Mouse (Mus musculus) forebrain, postnatal 0 days (tissue): ENCODE results near the gene Morc2a. TPM values are rescaled to one million over a fixed set of nuclear protein-coding genes. Genes with fewer than 3 reads are reported as not detected.

Source experiments
- ATAC-seq: fragments of 200-750 bp; cut with Nextera tagmentation; 2 replicates; pipeline ENCODE4 v1.8.0; 2017; ENCODE audit warnings: mild to moderate bottlenecking, moderate library complexity
- DNase-seq: peaks from one replicate; pipeline ENCODE4 v3.0.0-alpha.2; 2015
- H3K27ac ChIP-seq: fragments of 300-500 bp; sonication (generic); 2 replicates; pipeline ENCODE4 v1.5.1; 2014; ENCODE audit warnings: low read depth, mild to moderate bottlenecking, antibody characterized with exemption, low read length, moderate library complexity, mixed read lengths
- H3K27me3 ChIP-seq: fragments of 300-500 bp; sonication (generic); 2 replicates; pipeline ENCODE4 v1.6.1; 2014; ENCODE audit warnings: mild to moderate bottlenecking, low read length, mixed read lengths; ENCODE audit not compliant: insufficient read depth
- H3K36me3 ChIP-seq: fragments of 300-500 bp; sonication (generic); 2 replicates; pipeline ENCODE4 v1.6.1; 2014; ENCODE audit warnings: mild to moderate bottlenecking, moderate library complexity; ENCODE audit not compliant: insufficient read depth
- H3K4me1 ChIP-seq: fragments of 300-500 bp; sonication (generic); 2 replicates; pipeline ENCODE4 v1.6.1; 2014; ENCODE audit warnings: antibody characterized with exemption; ENCODE audit not compliant: insufficient read depth
- H3K4me2 ChIP-seq: fragments of 300-500 bp; sonication (generic); 2 replicates; pipeline ENCODE4 v1.6.1; 2014; ENCODE audit warnings: low read depth, mild to moderate bottlenecking, moderate library complexity
- H3K4me3 ChIP-seq: fragments of 300-500 bp; sonication (generic); 2 replicates; pipeline ENCODE4 v1.5.1; 2014; ENCODE audit warnings: low read depth, low read length, mixed read lengths
- H3K9ac ChIP-seq: fragments of 300-500 bp; sonication (generic); 2 replicates; pipeline ENCODE4 v1.6.1; 2014; ENCODE audit warnings: mild to moderate bottlenecking
- H3K9me3 ChIP-seq: fragments of 300-500 bp; sonication (generic); 2 replicates; pipeline ENCODE4 v1.6.1; 2016; ENCODE audit warnings: low read length
- CTCF ChIP-seq: sonication (generic); IDR thresholded peaks from 2 replicates; pipeline ENCODE4 v1.5.1; 2016; ENCODE audit warnings: antibody characterized with exemption, control low read depth, low read depth
- WGBS: fragments of 180-500 bp; shearing (Covaris S2); extraction: QIAGEN DNeasy Blood & Tissue Kit; methylation state at CpG from one replicate; pipeline ENCODE4 v1.1.7; 2014; 5-methylcytosine and 5-hydroxymethylcytosine counted together
- polyA plus RNA-seq: library from polyadenylated mRNA; unstranded; fragments of >200 nt; fragmentation: Nextera tagmentation; extraction: Ambion mirVana; gene quantifications from 2 replicates; pipeline ENCODE4 v1.2.1, GENCODE M21; 2015
- total RNA-seq: library from RNA; depleted of rRNA; stranded (reverse); fragments of >200 nt; gene quantifications from 2 replicates; pipeline ENCODE4 v1.2.3, GENCODE M21; 2014

Gene Morc2a
- total and polyA plus RNA-seq, 2 experiments from 2014 or later = 21.1 to 61.6 TPM

GRCm38 (mm10) chr11:3716662-3717061 lies 67.7 kb downstream of the Morc2a start:
- Histone ChIP-seq H3K4me1 (no peaks in the 10 kb centered on the region), H3K27ac (no peak overlapping the region), H3K27me3 (no peaks in the 10 kb centered on the region), H3K4me2 (no peak overlapping the region), H3K36me3 (peaks cover 3% of the 10 kb centered on the region; the same call in 1 of the 2 replicates), H3K4me3 (no peak overlapping the region), H3K9me3 (no peaks in the 10 kb centered on the region), H3K9ac (no peak overlapping the region)
- no peak for TF ChIP-seq CTCF
- WGBS = 43% methylated on average over 6 of the region's 6 CpGs
- DNase-seq (peak; percentile 55), ATAC-seq (no peak)

DNA sequence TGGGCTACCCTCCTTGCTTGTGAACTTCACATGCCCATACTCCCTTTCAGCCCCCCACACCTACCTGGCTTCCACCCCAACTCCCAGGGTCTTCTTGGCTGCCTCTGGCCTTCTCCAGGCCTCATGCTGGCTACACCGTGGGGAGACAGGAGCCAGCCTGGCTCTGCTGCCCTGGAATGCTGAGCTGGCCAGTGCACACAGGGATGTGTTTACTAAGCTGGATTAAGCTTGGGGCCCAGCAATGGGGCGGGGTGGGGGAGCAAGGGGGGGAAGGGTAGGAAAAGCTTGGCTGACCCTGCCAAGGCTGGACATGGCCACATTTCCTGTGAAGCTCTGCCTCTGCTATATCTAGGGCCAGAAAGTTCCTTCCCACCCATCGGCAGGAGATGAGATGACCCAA lies 73.0 kb downstream of the Morc2a start:
- 40% methylated on average over 3 of the region's 3 CpGs for WGBS
- no peak for TF ChIP-seq CTCF
- H3K27ac ChIP-seq = no peak overlapping the region

GRCm38 (mm10) chr11:3722861-3723260 lies 73.9 kb downstream of the Morc2a start:
- Histone ChIP-seq H3K36me3 (no peaks in the 10 kb centered on the region), H3K27ac (no peak overlapping the region), H3K4me1 (peaks cover 22% of the 10 kb centered on the region), H3K27me3 (no peaks in the 10 kb centered on the region), H3K9me3 (no peaks in the 10 kb centered on the region), H3K4me2 (no peak overlapping the region), H3K9ac (no peak overlapping the region), H3K4me3 (no peak overlapping the region)
- ATAC-seq (no peak), DNase-seq (no peak)
- TF ChIP-seq CTCF = no peak
- 53% methylated on average over 3 of the region's 3 CpGs for WGBS

More for the DNA sequence above, 73.0 kb downstream of the Morc2a start:
- no peaks in the 10 kb centered on the region for H3K27me3 ChIP-seq
- no peaks in the 10 kb centered on the region for H3K36me3 ChIP-seq
- H3K9ac ChIP-seq = no peak overlapping the region
- no peak for ATAC-seq
- DNase-seq = no peak
- H3K4me2 ChIP-seq = no peak overlapping the region
- H3K4me3 ChIP-seq = no peak overlapping the region
- H3K9me3 ChIP-seq = no peaks in the 10 kb centered on the region
- H3K4me1 ChIP-seq = peaks cover 22% of the 10 kb centered on the region

- H3K36me3 ChIP-seq = no peaks in the 10 kb centered on the region
- no peak for ATAC-seq
- peaks cover 22% of the 10 kb centered on the region for H3K4me1 ChIP-seq
- H3K4me3 ChIP-seq = no peak overlapping the region
- H3K27ac ChIP-seq = no peak overlapping the region
- no peaks in the 10 kb centered on the region for H3K27me3 ChIP-seq
- no peak for TF ChIP-seq CTCF
- no peak overlapping the region for H3K4me2 ChIP-seq
- H3K9me3 ChIP-seq = no peaks in the 10 kb centered on the region
- DNase-seq = peak; percentile 33
- H3K9ac ChIP-seq = no peak overlapping the region
- 29% methylated on average over 4 of the region's 4 CpGs for WGBS
Observed at GRCm38 (mm10) chr11:3723910-3724309, 74.9 kb downstream of the Morc2a start.

- Histone ChIP-seq H3K36me3 (no peaks in the 10 kb centered on the region), H3K27me3 (no peaks in the 10 kb centered on the region), H3K4me3 (no peak overlapping the region), H3K27ac (peak overlapping the region; percentile 80; the same call in 1 of the 2 replicates), H3K9me3 (no peaks in the 10 kb centered on the region), H3K4me2 (no peak overlapping the region), H3K4me1 (peaks cover 22% of the 10 kb centered on the region), H3K9ac (no peak overlapping the region)
- ATAC-seq (no peak), DNase-seq (no peak)
- TF ChIP-seq CTCF = no peak
- 50% methylated on average over 5 of the region's 5 CpGs for WGBS
Observed at GRCm38 (mm10) chr11:3724726-3725125, 75.7 kb downstream of the Morc2a start.

DNA sequence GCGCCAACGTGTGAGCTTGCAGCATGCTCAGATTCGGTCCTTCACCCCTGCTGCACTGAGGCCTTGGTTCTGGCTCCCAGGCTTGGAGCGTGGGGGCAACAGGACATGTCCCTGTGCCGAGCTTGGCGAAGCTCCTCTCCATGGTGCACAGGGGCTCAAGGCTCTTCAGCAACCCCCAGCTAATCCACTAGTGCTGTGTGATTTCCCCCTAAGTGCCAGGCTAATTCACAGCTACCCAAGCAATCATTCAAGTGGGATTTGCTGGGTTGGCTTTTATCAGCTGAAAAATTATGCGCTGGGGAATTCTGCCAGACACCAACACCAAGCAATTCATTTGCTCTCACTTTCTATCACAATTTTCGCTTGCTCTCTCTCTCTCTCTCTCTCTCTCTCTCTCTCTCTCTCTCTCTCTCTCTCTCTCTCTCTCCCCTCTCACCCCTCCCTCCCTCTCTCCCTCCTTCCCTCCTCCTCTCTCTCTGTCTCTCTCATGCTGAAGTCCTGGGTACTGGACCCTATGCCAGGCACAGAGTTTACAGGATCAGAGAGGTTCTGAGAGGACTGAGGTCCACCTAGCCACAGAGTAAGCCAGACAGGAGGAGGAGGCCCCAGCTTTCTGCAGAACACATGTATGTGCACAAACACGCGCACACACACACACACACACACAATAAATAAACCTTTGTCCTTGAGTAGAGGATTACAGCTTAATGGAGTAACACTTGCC lies 76.5 kb downstream of the Morc2a start:
- H3K4me3 ChIP-seq = no peak overlapping the region
- H3K27ac ChIP-seq = peak overlapping the region; percentile 80
- no peaks in the 10 kb centered on the region for H3K27me3 ChIP-seq
- no peaks in the 10 kb centered on the region for H3K36me3 ChIP-seq
- peaks cover 22% of the 10 kb centered on the region for H3K4me1 ChIP-seq
- no peak overlapping the region for H3K4me2 ChIP-seq
- H3K9me3 ChIP-seq = no peaks in the 10 kb centered on the region
- ATAC-seq = peak; percentile 79
- H3K9ac ChIP-seq = peak overlapping the region; percentile 28; the same call in 1 of the 2 replicates
- peak; percentile 79 for DNase-seq
- no peak for TF ChIP-seq CTCF
- 26% methylated on average over 10 of the region's 10 CpGs for WGBS

- H3K9me3 ChIP-seq = no peaks in the 10 kb centered on the region
- DNase-seq = no peak
- 77% methylated on average over 9 of the region's 9 CpGs for WGBS
- peaks cover 22% of the 10 kb centered on the region for H3K4me1 ChIP-seq
- H3K4me3 ChIP-seq = no peak overlapping the region
- no peak for TF ChIP-seq CTCF
- no peak overlapping the region for H3K4me2 ChIP-seq
- H3K27ac ChIP-seq = no peak overlapping the region
- H3K9ac ChIP-seq = no peak overlapping the region
- no peak for ATAC-seq
- H3K36me3 ChIP-seq = no peaks in the 10 kb centered on the region
- H3K27me3 ChIP-seq = no peaks in the 10 kb centered on the region
Observed at GRCm38 (mm10) chr11:3727438-3728105, 78.6 kb downstream of the Morc2a start.
